Mouse (Mus musculus) stomach, embryonic 16.5 days (tissue): Measurements from ENCODE around the gene Wdr20. TPM values are rescaled to one million over a fixed set of nuclear protein-coding genes. Genes with fewer than 3 reads are reported as not detected.
"Not testable (repeated sequence)": the region's sequence is repeated elsewhere in the genome, so short reads cannot be mapped to it uniquely, and the experiment has no call there.

Experiments used
- ATAC-seq: fragments of 200-750 bp; cut with Nextera tagmentation; 2 replicates; pipeline ENCODE4 v1.8.0; 2017; ENCODE audit warnings: moderate number of reproducible peaks, moderate TSS enrichment; ENCODE audit not compliant: insufficient read depth, low FRiP score
- H3K27ac ChIP-seq: fragments of 300-500 bp; sonication (generic); 2 replicates; pipeline ENCODE4 v1.5.1; 2014; ENCODE audit warnings: low read length
- H3K27me3 ChIP-seq: fragments of 300-500 bp; sonication (generic); 2 replicates; pipeline ENCODE4 v1.6.1; 2014; ENCODE audit warnings: low read length, control low read depth, mixed read lengths; ENCODE audit not compliant: control insufficient read depth, insufficient read depth
- H3K36me3 ChIP-seq: fragments of 300-500 bp; sonication (generic); 2 replicates; pipeline ENCODE4 v1.6.1; 2014; ENCODE audit warnings: low read length; ENCODE audit not compliant: control insufficient read depth, insufficient read depth
- H3K4me1 ChIP-seq: fragments of 300-500 bp; sonication (generic); 2 replicates; pipeline ENCODE4 v1.6.1; 2014; ENCODE audit warnings: low read length, control low read depth, mixed read lengths; ENCODE audit not compliant: control insufficient read depth, insufficient read depth
- H3K4me2 ChIP-seq: fragments of 300-500 bp; sonication (generic); 2 replicates; pipeline ENCODE4 v1.6.1; 2014; ENCODE audit warnings: low read depth, low read length, mixed read lengths
- H3K4me3 ChIP-seq: fragments of 300-500 bp; sonication (generic); replicated peaks from 2 replicates; pipeline ENCODE4 v1.5.1; 2014; ENCODE audit warnings: mild to moderate bottlenecking, low read length
- H3K9ac ChIP-seq: fragments of 300-500 bp; sonication (generic); 2 replicates; pipeline ENCODE4 v1.6.1; 2014; ENCODE audit warnings: low read length
- H3K9me3 ChIP-seq: fragments of 300-500 bp; sonication (generic); replicated peaks from 2 replicates; pipeline ENCODE4 v1.6.1; 2016; ENCODE audit warnings: low read length, control low read depth; ENCODE audit not compliant: control insufficient read depth
- WGBS: fragments of 180-500 bp; shearing (Covaris S2); extraction: QIAGEN DNeasy Blood & Tissue Kit; methylation state at CpG from one replicate; pipeline ENCODE4 v1.1.7; 2014; 5-methylcytosine and 5-hydroxymethylcytosine counted together
- polyA plus RNA-seq: library from polyadenylated mRNA; unstranded; fragments of >200 nt; fragmentation: Nextera tagmentation; extraction: Ambion mirVana; gene quantifications from 2 replicates; pipeline ENCODE4 v1.2.1, GENCODE M21; 2015

Wdr20 gene
- 23.0 and 23.4 TPM in 2 replicates for polyA plus RNA-seq

GRCm38 (mm10) chr12:110737170-110738157 lies at the start of gene Wdr20:
Gene Wdr20 (plus strand): TSS chr12:110737944.
- under 1% methylated on average over 69 of the region's 69 CpGs for WGBS
- Histone ChIP-seq H3K4me3 (peak within 1 kb of the TSS; percentile 98), H3K27ac (peak within 1 kb of the TSS; percentile 87), H3K27me3 (no peaks in the 10 kb centered on the region), H3K9ac (peak within 1 kb of the TSS; percentile 98), H3K4me2 (peak within 1 kb of the TSS; percentile 83), H3K9me3 (no peaks in the 10 kb centered on the region), H3K36me3 (no peaks in the 10 kb centered on the region), H3K4me1 (peaks cover 17% of the 10 kb centered on the region)
- peak; percentile 98 for ATAC-seq

DNA sequence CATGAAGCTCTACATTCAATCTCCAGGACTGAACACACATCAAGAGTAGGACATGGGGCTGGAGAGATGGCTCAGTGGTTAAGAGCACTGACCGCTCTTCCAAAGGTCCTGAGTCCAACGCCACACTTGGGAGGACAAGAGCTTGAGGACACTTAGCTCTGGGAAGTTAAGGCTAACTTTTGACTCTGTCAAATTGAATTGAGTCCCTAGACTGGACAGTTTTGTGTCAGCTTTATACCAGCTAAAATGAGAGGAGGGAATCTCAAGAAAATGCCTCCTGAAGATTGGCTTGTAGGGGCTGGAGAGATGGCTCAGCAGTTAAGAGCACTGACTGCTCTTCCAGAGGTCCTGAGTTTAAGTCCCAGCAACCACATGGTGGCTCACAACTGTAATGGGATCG lies 48.8 kb upstream of the Wdr20 start:
- not testable (repeated sequence) for H3K27me3 ChIP-seq, H3K9ac ChIP-seq, H3K9me3 ChIP-seq, H3K4me1 ChIP-seq, H3K27ac ChIP-seq, ATAC-seq, H3K4me2 ChIP-seq, H3K4me3 ChIP-seq
- H3K36me3 ChIP-seq = peaks cover 13% of the 10 kb centered on the region; the same call in 1 of the 2 replicates
- WGBS = 93% methylated on average over 3 of the region's 3 CpGs

GRCm38 (mm10) chr12:110689919-110690643 lies 47.7 kb upstream of the Wdr20 start:
- Histone ChIP-seq H3K4me1 (peaks cover 13% of the 10 kb centered on the region), H3K36me3 (peaks cover 13% of the 10 kb centered on the region; the same call in 1 of the 2 replicates), H3K4me2 (no peak overlapping the region), H3K27ac (no peak overlapping the region), H3K4me3 (no peak overlapping the region), H3K27me3 (no peaks in the 10 kb centered on the region), H3K9ac (no peak overlapping the region), H3K9me3 (no peaks in the 10 kb centered on the region)
- no peak for ATAC-seq
- WGBS = 80% methylated on average over 6 of the region's 6 CpGs

DNA sequence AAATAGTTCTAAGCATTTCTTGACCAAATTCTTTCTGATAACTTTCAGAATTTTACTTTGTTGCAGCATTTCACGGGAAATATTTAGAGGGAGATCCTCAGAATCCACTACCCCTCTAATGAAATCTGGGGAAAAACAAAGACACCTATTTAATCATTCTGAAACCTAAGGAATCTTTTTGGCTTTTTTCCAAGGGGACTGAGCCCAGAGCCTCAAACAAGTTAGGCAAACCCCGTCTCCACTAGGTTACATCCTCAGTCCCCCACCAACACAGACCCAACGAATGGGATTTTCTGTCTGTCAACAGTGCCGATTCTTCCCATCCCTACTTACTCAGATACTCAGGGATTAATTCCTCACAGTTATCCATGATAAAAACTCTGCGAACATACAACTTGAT lies 44.4 kb upstream of the Wdr20 start:
- H3K9ac ChIP-seq, H3K4me3 ChIP-seq, ATAC-seq, H3K4me2 ChIP-seq, H3K27me3 ChIP-seq, H3K9me3 ChIP-seq, H3K27ac ChIP-seq: not testable (repeated sequence)
- H3K4me1 ChIP-seq = peaks cover 10% of the 10 kb centered on the region
- H3K36me3 ChIP-seq = peaks cover 13% of the 10 kb centered on the region; the same call in 1 of the 2 replicates
- WGBS = 62% methylated on average over 5 of the region's 5 CpGs

DNA sequence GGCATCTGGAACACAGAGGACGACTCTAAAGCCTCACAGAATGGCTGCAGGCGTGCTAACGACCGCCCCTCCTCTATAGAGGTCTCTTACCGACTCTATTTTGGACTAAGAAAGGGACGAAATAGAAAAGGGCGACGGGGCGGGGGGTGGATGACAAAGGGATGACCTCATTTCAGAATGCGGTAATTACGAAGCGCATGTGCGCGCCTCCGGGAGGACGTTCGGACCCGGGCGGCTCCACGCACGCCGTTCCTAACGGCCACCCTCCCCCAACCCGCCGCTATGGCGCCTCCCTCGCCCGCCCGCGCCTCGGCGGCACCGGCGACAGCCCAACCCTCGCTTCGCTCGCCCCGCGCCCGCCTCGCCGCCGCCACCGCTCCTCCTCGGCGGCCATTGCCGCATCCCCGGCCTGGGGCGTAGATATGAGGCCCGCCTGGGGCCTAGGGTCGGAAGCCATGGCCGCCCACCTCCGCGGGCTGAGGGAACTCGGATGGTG lies 42.0 kb upstream of the Wdr20 start:
- under 1% methylated on average over 53 of the region's 55 CpGs for WGBS
- no peaks in the 10 kb centered on the region for H3K9me3 ChIP-seq

DNA sequence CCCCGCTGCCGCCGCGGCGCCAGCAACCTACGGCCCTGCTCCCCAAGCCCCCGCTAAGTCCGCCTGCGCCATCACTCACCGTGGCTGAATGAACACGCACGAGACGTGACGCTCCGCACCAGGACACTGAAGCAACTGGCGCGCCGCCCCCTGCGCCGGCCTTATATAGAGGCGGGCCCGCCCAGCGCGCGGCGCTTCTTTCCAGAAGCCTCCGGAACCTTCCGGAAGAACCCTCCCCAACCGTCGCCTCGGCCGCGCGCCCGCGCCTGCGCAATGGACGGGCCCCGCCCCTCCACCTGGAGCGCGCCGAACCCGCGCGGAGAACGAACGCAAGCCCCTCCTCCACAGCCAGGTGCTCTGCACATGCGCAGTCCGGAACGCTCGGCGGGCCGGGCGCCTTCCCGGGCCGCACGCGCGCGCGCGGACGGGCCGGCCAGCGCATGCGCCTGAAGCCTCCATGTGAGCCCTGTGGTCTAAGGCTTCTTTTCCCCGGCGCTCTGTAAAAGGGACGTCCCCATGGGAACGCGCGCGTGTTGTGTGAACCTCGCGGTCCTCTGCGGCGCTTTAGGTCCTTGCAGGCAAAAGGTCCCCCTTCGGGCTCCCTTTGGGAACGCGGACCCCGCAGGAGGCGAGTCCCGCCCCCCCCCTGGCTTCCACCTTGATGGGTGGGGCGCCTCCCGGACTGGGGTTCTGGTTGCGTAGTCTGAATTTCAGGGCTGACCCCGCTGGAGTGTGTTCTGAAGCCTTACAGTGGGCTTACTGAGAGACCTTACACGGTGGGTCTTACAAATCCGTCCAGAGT lies 41.4 kb upstream of the Wdr20 start:
- Histone ChIP-seq H3K4me1 (peaks cover 18% of the 10 kb centered on the region), H3K27me3 (no peaks in the 10 kb centered on the region), H3K4me3 (peak overlapping the region; percentile 88), H3K4me2 (peak overlapping the region; percentile 84), H3K9me3 (no peaks in the 10 kb centered on the region), H3K9ac (peak overlapping the region; percentile 98), H3K27ac (peak overlapping the region; percentile 87), H3K36me3 (no peaks in the 10 kb centered on the region)
- peak; percentile 95 for ATAC-seq
- WGBS = under 1% methylated on average over 82 of the region's 89 CpGs

More for the DNA sequence above, 42.0 kb upstream of the Wdr20 start:
- peaks cover 18% of the 10 kb centered on the region for H3K4me1 ChIP-seq
- 0 out of 2 replicates have a peak, but pooled peaks cover 1% of the 10 kb centered on the region for H3K36me3 ChIP-seq
- peak; percentile 48 for ATAC-seq
- H3K27ac ChIP-seq = peak overlapping the region; percentile 87
- no peaks in the 10 kb centered on the region for H3K27me3 ChIP-seq
- peak overlapping the region; percentile 88 for H3K4me3 ChIP-seq
- H3K4me2 ChIP-seq = peak overlapping the region; percentile 59
- peak overlapping the region; percentile 98 for H3K9ac ChIP-seq

GRCm38 (mm10) chr12:110696975-110697400 lies 40.8 kb upstream of the Wdr20 start:
- WGBS = 39% methylated on average over 9 of the region's 9 CpGs
- Histone ChIP-seq H3K9ac (peak overlapping the region; percentile 94), H3K4me2 (peak overlapping the region; percentile 84), H3K4me1 (peaks cover 18% of the 10 kb centered on the region), H3K4me3 (peak overlapping the region; percentile 88), H3K9me3 (no peaks in the 10 kb centered on the region), H3K27me3 (no peaks in the 10 kb centered on the region), H3K36me3 (no peaks in the 10 kb centered on the region), H3K27ac (peak overlapping the region; percentile 84)
- no peak for ATAC-seq

DNA sequence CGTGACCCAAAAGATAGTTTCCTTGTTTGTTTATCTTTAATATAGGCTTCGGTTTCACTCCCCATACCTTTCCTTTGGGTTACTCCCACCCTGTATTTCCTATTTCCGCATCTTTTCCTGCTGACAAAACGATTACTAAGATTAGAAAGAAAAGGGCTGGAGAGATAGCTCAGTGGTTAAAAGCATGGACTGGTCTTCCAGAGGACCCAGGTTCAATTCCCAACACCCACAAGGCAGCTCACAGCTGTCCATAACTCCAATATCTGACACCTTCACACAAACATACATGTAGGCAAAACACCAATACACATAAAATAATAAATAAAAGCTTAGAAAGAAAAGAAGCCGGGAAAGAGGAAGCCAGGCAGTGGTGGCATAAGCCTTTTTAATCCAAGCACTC lies 40.3 kb upstream of the Wdr20 start:
- Histone ChIP-seq H3K36me3 (no peaks in the 10 kb centered on the region), H3K4me2 (no peak overlapping the region), H3K27ac (peak overlapping the region; percentile 84; the same call in 1 of the 2 replicates), H3K4me1 (peaks cover 18% of the 10 kb centered on the region), H3K4me3 (no peak overlapping the region), H3K27me3 (no peaks in the 10 kb centered on the region), H3K9ac (0 out of 2 replicates have a peak overlapping the region, but pooled peaks have one; percentile 29), H3K9me3 (no peaks in the 10 kb centered on the region)
- WGBS = 60% methylated on average over 5 of the region's 5 CpGs
- ATAC-seq = no peak
